Mouse (Mus musculus) small intestine, adult 2 months (tissue): ENCODE results near the gene Gm20843. TPM values are rescaled to one million over a fixed set of nuclear protein-coding genes. Genes with fewer than 3 reads are reported as not detected.
"Not testable (repeated sequence)": the region's sequence is repeated elsewhere in the genome, so short reads cannot be mapped to it uniquely, and the experiment has no call there.

ENCODE experiments used
- H3K27ac ChIP-seq: fragments of 200-500 bp; 2 replicates; pipeline ENCODE4 v1.5.1; 2012; ENCODE audit warnings: low read depth, low read length, control low read depth, inconsistent platforms; ENCODE audit not compliant: insufficient read depth
- H3K27me3 ChIP-seq: fragments of 200-500 bp; 2 replicates; pipeline ENCODE4 v1.6.1; 2012; ENCODE audit warnings: mild to moderate bottlenecking, moderate library complexity, low read length, inconsistent platforms; ENCODE audit not compliant: control insufficient read depth, insufficient read depth
- H3K36me3 ChIP-seq: fragments of 200-500 bp; 2 replicates; pipeline ENCODE4 v1.6.1; 2012; ENCODE audit warnings: mild to moderate bottlenecking, low read length, control low read depth, inconsistent platforms; ENCODE audit not compliant: control insufficient read depth, insufficient read depth
- H3K4me1 ChIP-seq: fragments of 200-500 bp; 2 replicates; pipeline ENCODE4 v1.6.1; 2012; ENCODE audit warnings: low read length, inconsistent platforms, mixed read lengths; ENCODE audit not compliant: control insufficient read depth, insufficient read depth, insufficient read length
- H3K4me3 ChIP-seq: fragments of 200-500 bp; 2 replicates; pipeline ENCODE4 v1.5.1; 2012; ENCODE audit warnings: low read depth, mild to moderate bottlenecking, control low read depth, inconsistent platforms, low read length, moderate library complexity
- WGBS: fragments of 180-500 bp; shearing (Covaris S2); methylation state at CpG from one replicate; pipeline ENCODE4 v1.1.7; 2018; 5-methylcytosine and 5-hydroxymethylcytosine counted together
- polyA plus RNA-seq: library from polyadenylated mRNA; depleted of rRNA; stranded (reverse); fragments of >200 nt; gene quantifications from 2 replicates; pipeline ENCODE4 v1.2.3, GENCODE M21; 2012; rRNA removed

Gene Gm20843
- not detected in 2 replicates for polyA plus RNA-seq

DNA sequence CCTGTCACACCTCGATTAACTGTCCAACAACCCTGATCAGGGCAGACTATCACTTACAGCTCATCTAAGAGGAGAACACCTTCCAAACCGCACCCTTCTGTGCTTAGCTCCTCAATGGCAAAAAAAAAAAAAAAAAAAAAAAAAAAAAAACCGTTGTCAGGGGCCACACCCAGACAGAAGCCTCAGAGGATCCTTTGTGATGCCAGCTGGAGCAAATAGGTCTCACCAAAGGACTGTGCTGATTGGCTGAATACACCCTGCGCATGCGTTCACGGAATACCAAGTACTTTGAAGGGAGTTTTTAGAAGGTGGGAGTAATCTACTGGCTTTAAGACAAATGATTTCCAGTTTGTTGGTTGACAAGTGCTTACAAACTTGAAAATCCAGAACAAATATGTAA is at the start of gene Gm20843:
Gene Gm20843, minus strand, starts transcription at position 101 of the 400 bp plus-strand sequence.
- not testable (repeated sequence) for H3K27me3 ChIP-seq, H3K27ac ChIP-seq, H3K36me3 ChIP-seq, H3K4me3 ChIP-seq, H3K4me1 ChIP-seq
- WGBS, result no CpG with 5 or more reads among the region's 6 CpGs
